Mouse (Mus musculus) retina, embryonic 14.5 days (tissue): ENCODE measurements at regions not wholly inside any gene's neighbourhood (a gene's known extent, or its start where the extent isn't known, plus 50 kb on each side); places are given as distances from the start of the nearest gene placed in this dataset.

ENCODE experiments used
- DNase-seq: peaks from one replicate; pipeline ENCODE4 v3.0.0-alpha.2; 2015; ENCODE audit warnings: low spot score

DNA sequence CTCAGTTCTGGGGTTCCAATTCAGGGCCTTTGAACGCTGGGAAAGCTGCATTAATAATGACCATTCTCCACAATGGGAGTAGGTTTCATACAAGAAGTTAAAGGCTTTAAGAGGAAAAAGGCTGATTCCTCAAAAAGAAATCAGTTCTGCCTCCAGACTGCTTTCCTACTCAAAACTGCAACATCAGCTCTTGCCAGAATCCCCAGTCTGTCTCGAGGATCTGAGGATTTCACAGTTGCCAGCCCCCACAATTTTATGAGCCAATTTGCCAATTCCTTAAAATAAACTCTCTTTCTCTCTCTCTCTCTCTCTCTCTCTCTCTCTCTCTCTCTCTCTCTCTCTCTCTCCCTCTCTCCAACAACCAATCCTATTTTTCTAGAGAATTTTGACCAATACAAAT is 51.3 kb upstream of the Nhs start:
- DNase-seq = no peak
